Mouse (Mus musculus): ENCODE measurements at regions not wholly inside any gene's neighbourhood (a gene's known extent, or its start where the extent isn't known, plus 50 kb on each side); places are given as distances from the start of the nearest gene placed in this dataset.

- 0 out of 2 replicates have a peak, but pooled peaks cover 10% of the 10 kb centered on the region for H3K4me1 ChIP-seq (ENCODE audit: control insufficient read depth, insufficient read depth, low read length)
- no peaks in the 10 kb centered on the region for H3K36me3 ChIP-seq (ENCODE audit: control insufficient read depth, insufficient read depth, low read length)
- H3K4me3 ChIP-seq (ENCODE audit: insufficient read depth, low read depth, low read length), result no peak overlapping the region
- DNase-seq, result no peak
- WGBS, result 63% methylated on average over 5 of the region's 5 CpGs
- TF ChIP-seq POLR2A (IDR thresholded peaks at IDR 0.05; ENCODE audit: low read depth, low read length), result no peak
- no peak for TF ChIP-seq CTCF (conservative IDR thresholded peaks at IDR 0.05; ENCODE audit: insufficient read depth, insufficient read length, low read depth, low read length)
- no peak overlapping the region for H3K27ac ChIP-seq (ENCODE audit: insufficient read depth, low read depth, low read length)
- H3K27me3 ChIP-seq (replicated peaks; ENCODE audit: control insufficient read depth, insufficient read depth, low read length), result no peaks in the 10 kb centered on the region
These were observed 70.4 kb upstream of the Cd28 start for GRCm38 (mm10) chr1:60646174-60646573.

- no peaks in the 10 kb centered on the region for H3K27me3 ChIP-seq (replicated peaks; ENCODE audit: control insufficient read depth, insufficient read depth, low read length)
- no peak overlapping the region for H3K27ac ChIP-seq (ENCODE audit: insufficient read depth, low read depth, low read length)
- H3K4me3 ChIP-seq (ENCODE audit: insufficient read depth, low read depth, low read length), result no peak overlapping the region
- 96% methylated on average over 1 of the region's 1 CpGs for WGBS
- H3K4me1 ChIP-seq (ENCODE audit: control insufficient read depth, insufficient read depth, low read length), result 0 out of 2 replicates have a peak, but pooled peaks cover 10% of the 10 kb centered on the region
- TF ChIP-seq CTCF (conservative IDR thresholded peaks at IDR 0.05; ENCODE audit: insufficient read depth, insufficient read length, low read depth, low read length) (no peak), POLR2A (IDR thresholded peaks at IDR 0.05; ENCODE audit: low read depth, low read length) (no peak)
- no peaks in the 10 kb centered on the region for H3K36me3 ChIP-seq (ENCODE audit: control insufficient read depth, insufficient read depth, low read length)
- no peak for DNase-seq
These were observed 71.4 kb upstream of the Cd28 start for GRCm38 (mm10) chr1:60645176-60645575.

- Histone ChIP-seq H3K4me3 (ENCODE audit: insufficient read depth, low read depth, low read length) (no peak overlapping the region), H3K36me3 (ENCODE audit: control insufficient read depth, insufficient read depth, low read length) (no peaks in the 10 kb centered on the region), H3K27me3 (replicated peaks; ENCODE audit: control insufficient read depth, insufficient read depth, low read length) (no peaks in the 10 kb centered on the region), H3K27ac (ENCODE audit: insufficient read depth, low read depth, low read length) (no peak overlapping the region), H3K4me1 (ENCODE audit: control insufficient read depth, insufficient read depth, low read length) (peaks cover 13% of the 10 kb centered on the region)
- no peak for TF ChIP-seq POLR2A (IDR thresholded peaks at IDR 0.05; ENCODE audit: low read depth, low read length)
- TF ChIP-seq CTCF (conservative IDR thresholded peaks at IDR 0.05; ENCODE audit: insufficient read depth, insufficient read length, low read depth, low read length), result no peak
- 44% methylated on average over 3 of the region's 3 CpGs for WGBS
- DNase-seq, result no peak
These were observed 73.8 kb upstream of the Cd28 start for GRCm38 (mm10) chr1:60642761-60643160.

- H3K36me3 ChIP-seq (ENCODE audit: control insufficient read depth, insufficient read depth, low read length), result no peaks in the 10 kb centered on the region
- H3K27me3 ChIP-seq (replicated peaks; ENCODE audit: control insufficient read depth, insufficient read depth, low read length), result no peaks in the 10 kb centered on the region
- DNase-seq, result peak; percentile 71
- H3K4me3 ChIP-seq (ENCODE audit: insufficient read depth, low read depth, low read length), result no peak overlapping the region
- no peak overlapping the region for H3K27ac ChIP-seq (ENCODE audit: insufficient read depth, low read depth, low read length)
- WGBS, result 45% methylated on average over 2 of the region's 2 CpGs
- no peak for TF ChIP-seq CTCF (conservative IDR thresholded peaks at IDR 0.05; ENCODE audit: insufficient read depth, insufficient read length, low read depth, low read length)
- TF ChIP-seq POLR2A (IDR thresholded peaks at IDR 0.05; ENCODE audit: low read depth, low read length), result no peak
- peaks cover 13% of the 10 kb centered on the region for H3K4me1 ChIP-seq (ENCODE audit: control insufficient read depth, insufficient read depth, low read length)
These were observed 74.4 kb upstream of the Cd28 start for GRCm38 (mm10) chr1:60642175-60642574.

- Histone ChIP-seq H3K27me3 (replicated peaks; ENCODE audit: control insufficient read depth, insufficient read depth, low read length) (no peaks in the 10 kb centered on the region), H3K4me3 (ENCODE audit: insufficient read depth, low read depth, low read length) (no peak overlapping the region), H3K36me3 (ENCODE audit: control insufficient read depth, insufficient read depth, low read length) (no peaks in the 10 kb centered on the region), H3K4me1 (ENCODE audit: control insufficient read depth, insufficient read depth, low read length) (peaks cover 13% of the 10 kb centered on the region), H3K27ac (ENCODE audit: insufficient read depth, low read depth, low read length) (peak overlapping the region; percentile 68)
- peak; percentile 48 for DNase-seq
- TF ChIP-seq POLR2A (IDR thresholded peaks at IDR 0.05; ENCODE audit: low read depth, low read length) (no peak), CTCF (conservative IDR thresholded peaks at IDR 0.05; ENCODE audit: insufficient read depth, insufficient read length, low read depth, low read length) (no peak)
- WGBS, result 39% methylated on average over 7 of the region's 7 CpGs
These were observed 74.4 kb upstream of the Raph1 start for GRCm38 (mm10) chr1:60641324-60641764.

- no peaks in the 10 kb centered on the region for H3K27me3 ChIP-seq (replicated peaks; ENCODE audit: control insufficient read depth, insufficient read depth, low read length)
- DNase-seq, result no peak
- H3K4me1 ChIP-seq (ENCODE audit: control insufficient read depth, insufficient read depth, low read length), result peaks cover 13% of the 10 kb centered on the region
- WGBS, result 85% methylated on average over 2 of the region's 2 CpGs
- no peaks in the 10 kb centered on the region for H3K36me3 ChIP-seq (ENCODE audit: control insufficient read depth, insufficient read depth, low read length)
- TF ChIP-seq CTCF (conservative IDR thresholded peaks at IDR 0.05; ENCODE audit: insufficient read depth, insufficient read length, low read depth, low read length) (no peak), POLR2A (IDR thresholded peaks at IDR 0.05; ENCODE audit: low read depth, low read length) (no peak)
- H3K27ac ChIP-seq (ENCODE audit: insufficient read depth, low read depth, low read length), result no peak overlapping the region
- H3K4me3 ChIP-seq (ENCODE audit: insufficient read depth, low read depth, low read length), result no peak overlapping the region
These were observed 72.6 kb upstream of the Raph1 start for GRCm38 (mm10) chr1:60639536-60639935.

- no peak overlapping the region for H3K4me3 ChIP-seq (ENCODE audit: insufficient read depth, low read depth, low read length)
- no peak for DNase-seq
- TF ChIP-seq CTCF (conservative IDR thresholded peaks at IDR 0.05; ENCODE audit: insufficient read depth, insufficient read length, low read depth, low read length), result no peak
- TF ChIP-seq POLR2A (IDR thresholded peaks at IDR 0.05; ENCODE audit: low read depth, low read length), result no peak
- no peak overlapping the region for H3K27ac ChIP-seq (ENCODE audit: insufficient read depth, low read depth, low read length)
- no peaks in the 10 kb centered on the region for H3K27me3 ChIP-seq (replicated peaks; ENCODE audit: control insufficient read depth, insufficient read depth, low read length)
- H3K36me3 ChIP-seq (ENCODE audit: control insufficient read depth, insufficient read depth, low read length), result no peaks in the 10 kb centered on the region
- 78% methylated on average over 2 of the region's 2 CpGs for WGBS
- H3K4me1 ChIP-seq (ENCODE audit: control insufficient read depth, insufficient read depth, low read length), result peaks cover 13% of the 10 kb centered on the region
These were observed 72.2 kb upstream of the Raph1 start for GRCm38 (mm10) chr1:60639059-60639458.

Measured in kidney, adult 2 months (tissue).